Mouse (Mus musculus): ENCODE measurements around the gene Ugt1a5. TPM values are rescaled to one million over a fixed set of nuclear protein-coding genes. Genes with fewer than 3 reads are reported as not detected.
"Not testable (repeated sequence)": the region's sequence is repeated elsewhere in the genome, so short reads cannot be mapped to it uniquely, and the experiment has no call there.

Ugt1a5 gene
- polyA plus RNA-seq, 1 experiment from 2014 or later, result 0.08 TPM

- H3K4me3 ChIP-seq (ENCODE audit: low read depth, low read length); H3K27ac ChIP-seq (ENCODE audit: low read depth); H3K9me3 ChIP-seq (ENCODE audit: control insufficient read depth, low read length); H3K27me3 ChIP-seq (replicated peaks; ENCODE audit: control insufficient read depth, insufficient read depth, low read length); H3K4me1 ChIP-seq (replicated peaks; ENCODE audit: control insufficient read depth, insufficient read depth, low read length); H3K9ac ChIP-seq (ENCODE audit: low read length); H3K4me2 ChIP-seq (ENCODE audit: low read length); ATAC-seq (replicated peaks; ENCODE audit: low FRiP score, low TSS enrichment, low read depth); DNase-seq (ENCODE audit: low spot score); H3K36me3 ChIP-seq (ENCODE audit: control insufficient read depth, insufficient read depth, low read length): not testable (repeated sequence)
- 86% methylated on average over 5 of the region's 7 CpGs for WGBS
Observed at GRCm38 (mm10) chr1:88172190-88172589, 6.4 kb downstream of the Ugt1a5 start.

DNA sequence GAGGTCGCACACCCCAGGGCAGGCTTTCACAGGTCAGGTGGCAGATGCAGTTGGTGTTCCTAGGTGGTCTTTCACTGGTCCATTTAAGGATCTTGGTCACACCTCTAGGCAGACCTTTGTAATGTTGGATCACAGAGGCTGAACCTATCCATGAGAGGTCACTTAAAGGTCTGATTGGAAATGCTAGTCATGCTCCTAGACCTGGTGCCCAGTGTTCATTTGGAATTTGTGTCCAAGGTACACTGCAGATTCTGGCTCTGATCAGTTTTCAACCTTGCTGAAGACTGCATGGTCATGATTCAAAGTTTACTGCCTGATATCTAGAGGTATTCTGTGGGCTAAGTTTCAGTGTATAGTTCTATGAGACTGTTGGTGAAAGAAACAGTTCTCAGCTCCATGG lies 13.8 kb downstream of the Ugt1a5 start:
- H3K4me3 ChIP-seq (ENCODE audit: low read depth, low read length), result no peak overlapping the region
- DNase-seq (ENCODE audit: low spot score) (no peak), ATAC-seq (replicated peaks; ENCODE audit: low FRiP score, low TSS enrichment, low read depth) (no peak)
- H3K27me3 ChIP-seq (replicated peaks; ENCODE audit: control insufficient read depth, insufficient read depth, low read length), result no peaks in the 10 kb centered on the region
- H3K9me3 ChIP-seq (ENCODE audit: control insufficient read depth, low read length), result peaks cover 12% of the 10 kb centered on the region; the same call in 1 of the 2 replicates
- H3K9ac ChIP-seq (ENCODE audit: low read length), result no peak overlapping the region
- no peaks in the 10 kb centered on the region for H3K4me1 ChIP-seq (replicated peaks; ENCODE audit: control insufficient read depth, insufficient read depth, low read length)
- H3K4me2 ChIP-seq (ENCODE audit: low read length), result no peak overlapping the region
- H3K27ac ChIP-seq (ENCODE audit: low read depth), result no peak overlapping the region
- H3K36me3 ChIP-seq (ENCODE audit: control insufficient read depth, insufficient read depth, low read length), result no peaks in the 10 kb centered on the region
- WGBS, result 88% methylated on average over 1 of the region's 1 CpGs

DNA sequence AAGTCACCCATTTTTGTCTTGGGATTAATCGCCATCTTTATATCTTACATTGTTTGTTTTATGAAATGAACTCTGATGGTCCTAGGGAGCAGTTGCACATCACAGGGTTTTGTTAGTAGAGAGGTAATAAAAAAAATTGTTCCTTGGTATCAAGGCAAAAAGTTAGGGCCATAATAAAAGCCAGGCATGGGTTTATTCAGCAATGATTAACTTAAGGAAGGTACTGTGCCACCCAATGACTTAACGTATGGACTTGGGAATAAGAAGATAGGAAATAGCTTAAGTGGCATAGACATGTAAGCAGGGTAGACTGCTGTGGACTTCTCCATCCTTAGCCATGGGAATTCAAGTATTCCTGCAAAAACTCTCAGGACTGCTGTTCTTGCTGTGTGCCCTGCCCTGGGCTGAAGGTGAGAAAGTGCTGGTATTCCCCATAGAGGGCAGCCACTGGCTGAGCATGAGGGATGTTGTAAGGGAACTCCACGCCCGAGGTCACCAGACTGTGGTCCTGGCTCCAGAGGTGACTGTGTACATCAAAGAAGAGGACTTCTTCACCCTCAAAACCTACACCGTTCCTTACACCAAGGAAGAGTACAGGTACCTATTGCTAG lies 20.6 kb downstream of the Ugt1a5 start:
- WGBS, result 83% methylated on average over 5 of the region's 5 CpGs
- Histone ChIP-seq H3K4me1 (replicated peaks; ENCODE audit: control insufficient read depth, insufficient read depth, low read length) (no peaks in the 10 kb centered on the region), H3K36me3 (ENCODE audit: control insufficient read depth, insufficient read depth, low read length) (no peaks in the 10 kb centered on the region), H3K4me2 (ENCODE audit: low read length) (no peak overlapping the region), H3K9me3 (ENCODE audit: control insufficient read depth, low read length) (no peaks in the 10 kb centered on the region), H3K4me3 (ENCODE audit: low read depth, low read length) (no peak overlapping the region), H3K27ac (ENCODE audit: low read depth) (no peak overlapping the region), H3K9ac (ENCODE audit: low read length) (no peak overlapping the region), H3K27me3 (replicated peaks; ENCODE audit: control insufficient read depth, insufficient read depth, low read length) (no peaks in the 10 kb centered on the region)
- ATAC-seq (replicated peaks; ENCODE audit: low FRiP score, low TSS enrichment, low read depth) (no peak), DNase-seq (ENCODE audit: low spot score) (no peak)

DNA sequence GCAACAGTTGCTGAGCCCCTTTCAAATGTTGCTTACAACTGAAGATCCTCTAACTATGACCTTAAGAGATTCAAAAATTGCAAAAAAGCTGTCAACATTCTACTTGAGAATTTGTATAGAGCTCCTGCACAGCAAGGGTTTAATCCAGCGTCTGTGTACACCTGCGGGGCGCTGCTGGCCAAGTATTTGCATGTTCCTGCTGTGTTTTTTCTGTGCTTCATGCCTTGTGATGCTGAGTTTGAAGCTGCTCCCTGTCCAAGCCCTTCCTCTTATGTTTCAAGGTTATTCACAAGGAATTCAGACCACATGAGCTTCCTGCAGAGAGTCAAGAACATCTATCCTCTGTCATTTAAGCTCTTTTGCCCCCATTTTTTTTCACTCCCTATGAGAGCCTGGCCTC lies 26.3 kb downstream of the Ugt1a5 start:
- Histone ChIP-seq H3K27ac (ENCODE audit: low read depth) (no peak overlapping the region), H3K27me3 (replicated peaks; ENCODE audit: control insufficient read depth, insufficient read depth, low read length) (no peaks in the 10 kb centered on the region), H3K9me3 (ENCODE audit: control insufficient read depth, low read length) (no peaks in the 10 kb centered on the region), H3K4me1 (replicated peaks; ENCODE audit: control insufficient read depth, insufficient read depth, low read length) (no peaks in the 10 kb centered on the region), H3K36me3 (ENCODE audit: control insufficient read depth, insufficient read depth, low read length) (no peaks in the 10 kb centered on the region), H3K4me3 (ENCODE audit: low read depth, low read length) (no peak overlapping the region), H3K4me2 (ENCODE audit: low read length) (no peak overlapping the region), H3K9ac (ENCODE audit: low read length) (no peak overlapping the region)
- 81% methylated on average over 3 of the region's 3 CpGs for WGBS
- no peak for DNase-seq (ENCODE audit: low spot score)
- no peak for ATAC-seq (replicated peaks; ENCODE audit: low FRiP score, low TSS enrichment, low read depth)

GRCm38 (mm10) chr1:88195687-88196086 lies 29.9 kb downstream of the Ugt1a5 start:
- DNase-seq (ENCODE audit: low spot score) (no peak), ATAC-seq (replicated peaks; ENCODE audit: low FRiP score, low TSS enrichment, low read depth) (no peak)
- Histone ChIP-seq H3K27ac (ENCODE audit: low read depth) (no peak overlapping the region), H3K9me3 (ENCODE audit: control insufficient read depth, low read length) (no peaks in the 10 kb centered on the region), H3K4me1 (replicated peaks; ENCODE audit: control insufficient read depth, insufficient read depth, low read length) (no peaks in the 10 kb centered on the region), H3K4me2 (ENCODE audit: low read length) (no peak overlapping the region), H3K9ac (ENCODE audit: low read length) (no peak overlapping the region), H3K36me3 (ENCODE audit: control insufficient read depth, insufficient read depth, low read length) (no peaks in the 10 kb centered on the region), H3K4me3 (ENCODE audit: low read depth, low read length) (no peak overlapping the region), H3K27me3 (replicated peaks; ENCODE audit: control insufficient read depth, insufficient read depth, low read length) (no peaks in the 10 kb centered on the region)
- WGBS, result 83% methylated on average over 1 of the region's 1 CpGs

GRCm38 (mm10) chr1:88197443-88197842 lies 31.6 kb downstream of the Ugt1a5 start:
- DNase-seq (ENCODE audit: low spot score) (no peak), ATAC-seq (replicated peaks; ENCODE audit: low FRiP score, low TSS enrichment, low read depth) (no peak)
- no peaks in the 10 kb centered on the region for H3K4me1 ChIP-seq (replicated peaks; ENCODE audit: control insufficient read depth, insufficient read depth, low read length)
- no peaks in the 10 kb centered on the region for H3K9me3 ChIP-seq (ENCODE audit: control insufficient read depth, low read length)
- no peak overlapping the region for H3K4me2 ChIP-seq (ENCODE audit: low read length)
- H3K9ac ChIP-seq (ENCODE audit: low read length), result no peak overlapping the region
- H3K36me3 ChIP-seq (ENCODE audit: control insufficient read depth, insufficient read depth, low read length), result no peaks in the 10 kb centered on the region
- no peak overlapping the region for H3K4me3 ChIP-seq (ENCODE audit: low read depth, low read length)
- no peaks in the 10 kb centered on the region for H3K27me3 ChIP-seq (replicated peaks; ENCODE audit: control insufficient read depth, insufficient read depth, low read length)
- no peak overlapping the region for H3K27ac ChIP-seq (ENCODE audit: low read depth)
- 78% methylated on average over 3 of the region's 3 CpGs for WGBS

- Histone ChIP-seq H3K9ac (ENCODE audit: low read length) (no peak overlapping the region), H3K9me3 (ENCODE audit: control insufficient read depth, low read length) (peaks cover 4% of the 10 kb centered on the region; the same call in 1 of the 2 replicates), H3K4me3 (ENCODE audit: low read depth, low read length) (no peak overlapping the region), H3K27me3 (replicated peaks; ENCODE audit: control insufficient read depth, insufficient read depth, low read length) (no peaks in the 10 kb centered on the region), H3K36me3 (ENCODE audit: control insufficient read depth, insufficient read depth, low read length) (no peaks in the 10 kb centered on the region), H3K4me2 (ENCODE audit: low read length) (no peak overlapping the region), H3K27ac (ENCODE audit: low read depth) (no peak overlapping the region), H3K4me1 (replicated peaks; ENCODE audit: control insufficient read depth, insufficient read depth, low read length) (peaks cover under 1% of the 10 kb centered on the region; the same call in 1 of the 2 replicates)
- WGBS, result 54% methylated on average over 2 of the region's 2 CpGs
- no peak for ATAC-seq (replicated peaks; ENCODE audit: low FRiP score, low TSS enrichment, low read depth)
- DNase-seq (ENCODE audit: low spot score), result no peak
Observed at GRCm38 (mm10) chr1:88199996-88200395, 34.2 kb downstream of the Ugt1a5 start.

DNA sequence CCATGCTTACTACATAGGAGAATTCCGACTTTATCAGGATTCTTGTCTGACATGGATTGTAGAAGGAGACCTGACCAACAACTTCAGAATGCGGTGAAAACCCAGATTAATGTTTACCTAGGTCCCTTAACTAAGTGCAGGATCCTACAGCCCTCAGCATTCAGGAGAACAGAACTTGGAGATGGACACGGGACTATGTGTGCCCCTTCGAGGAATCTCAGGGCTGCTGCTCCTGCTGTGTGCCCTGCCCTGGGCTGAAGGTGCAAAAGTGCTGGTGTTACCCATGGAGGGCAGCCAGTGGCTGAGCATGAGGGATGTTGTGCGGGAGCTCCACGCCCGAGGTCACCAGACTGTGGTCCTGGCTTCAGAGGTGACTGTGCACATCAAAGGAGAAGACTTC lies 34.6 kb downstream of the Ugt1a5 start, which contains the start of gene Ugt1a2:
Gene Ugt1a2, plus strand, starts transcription at position 146 of the 400 bp plus-strand sequence.
- H3K36me3 ChIP-seq (ENCODE audit: control insufficient read depth, insufficient read depth, low read length), result no peaks in the 10 kb centered on the region
- no peak within 1 kb of the TSS for H3K4me3 ChIP-seq (ENCODE audit: low read depth, low read length)
- H3K9me3 ChIP-seq (ENCODE audit: control insufficient read depth, low read length), result peaks cover 4% of the 10 kb centered on the region; the same call in 1 of the 2 replicates
- H3K4me1 ChIP-seq (replicated peaks; ENCODE audit: control insufficient read depth, insufficient read depth, low read length), result peaks cover 5% of the 10 kb centered on the region; the same call in 1 of the 2 replicates
- no peak for DNase-seq (ENCODE audit: low spot score)
- no peak within 1 kb of the TSS for H3K4me2 ChIP-seq (ENCODE audit: low read length)
- no peak within 1 kb of the TSS for H3K9ac ChIP-seq (ENCODE audit: low read length)
- ATAC-seq (replicated peaks; ENCODE audit: low FRiP score, low TSS enrichment, low read depth), result no peak
- no peaks in the 10 kb centered on the region for H3K27me3 ChIP-seq (replicated peaks; ENCODE audit: control insufficient read depth, insufficient read depth, low read length)
- 70% methylated on average over 7 of the region's 7 CpGs for WGBS
- H3K27ac ChIP-seq (ENCODE audit: low read depth), result no peak within 1 kb of the TSS

GRCm38 (mm10) chr1:88205294-88205922 lies 39.6 kb downstream of the Ugt1a5 start, which contains the start of gene Dnajb3:
Gene Dnajb3, minus strand, starts transcription at chr1:88205782.
- H3K4me3 ChIP-seq (ENCODE audit: low read depth, low read length), result peak within 1 kb of the TSS; percentile 47
- H3K9ac ChIP-seq (ENCODE audit: low read length), result peak within 1 kb of the TSS; percentile 61
- peaks cover 4% of the 10 kb centered on the region; the same call in 1 of the 2 replicates for H3K9me3 ChIP-seq (ENCODE audit: control insufficient read depth, low read length)
- 6% methylated on average over 55 of the region's 62 CpGs for WGBS
- no peak within 1 kb of the TSS for H3K27ac ChIP-seq (ENCODE audit: low read depth)
- peak; percentile 97 for ATAC-seq (replicated peaks; ENCODE audit: low FRiP score, low TSS enrichment, low read depth)
- peaks cover 7% of the 10 kb centered on the region; the same call in 1 of the 2 replicates for H3K4me1 ChIP-seq (replicated peaks; ENCODE audit: control insufficient read depth, insufficient read depth, low read length)
- H3K4me2 ChIP-seq (ENCODE audit: low read length), result peak within 1 kb of the TSS; percentile 76
- no peaks in the 10 kb centered on the region for H3K36me3 ChIP-seq (ENCODE audit: control insufficient read depth, insufficient read depth, low read length)
- peak; percentile 90 for DNase-seq (ENCODE audit: low spot score)
- no peaks in the 10 kb centered on the region for H3K27me3 ChIP-seq (replicated peaks; ENCODE audit: control insufficient read depth, insufficient read depth, low read length)
